Mouse (Mus musculus) lung, embryonic 14.5 days (tissue): ENCODE data around the gene Notch2. TPM values are rescaled to one million over a fixed set of nuclear protein-coding genes. Genes with fewer than 3 reads are reported as not detected.

Experiments used
- ATAC-seq: fragments of 200-750 bp; cut with Nextera tagmentation; 2 replicates; pipeline ENCODE4 v1.8.0; 2017; ENCODE audit warnings: mild to moderate bottlenecking, moderate TSS enrichment, moderate library complexity; ENCODE audit not compliant: insufficient read depth
- DNase-seq: peaks from one replicate; pipeline ENCODE4 v3.0.0-alpha.2; 2015
- H3K27ac ChIP-seq: fragments of 300-500 bp; sonication (generic); 2 replicates; pipeline ENCODE4 v1.5.1; 2014; ENCODE audit warnings: low read depth, mild to moderate bottlenecking, moderate library complexity
- H3K27me3 ChIP-seq: fragments of 300-500 bp; sonication (generic); 2 replicates; pipeline ENCODE4 v1.6.1; 2014; ENCODE audit warnings: low read length, control low read depth; ENCODE audit not compliant: insufficient read depth
- H3K36me3 ChIP-seq: fragments of 300-500 bp; sonication (generic); 2 replicates; pipeline ENCODE4 v1.6.1; 2014; ENCODE audit warnings: control low read depth; ENCODE audit not compliant: insufficient read depth
- H3K4me1 ChIP-seq: fragments of 300-500 bp; sonication (generic); 2 replicates; pipeline ENCODE4 v1.6.1; 2014; ENCODE audit warnings: antibody characterized with exemption, control low read depth; ENCODE audit not compliant: insufficient read depth
- H3K4me2 ChIP-seq: fragments of 300-500 bp; sonication (generic); 2 replicates; pipeline ENCODE4 v1.6.1; 2014; ENCODE audit warnings: mild to moderate bottlenecking
- H3K4me3 ChIP-seq: fragments of 300-500 bp; sonication (generic); 2 replicates; pipeline ENCODE4 v1.5.1; 2014; ENCODE audit warnings: low read depth, low read length
- H3K9ac ChIP-seq: fragments of 300-500 bp; sonication (generic); 2 replicates; pipeline ENCODE4 v1.6.1; 2014
- H3K9me3 ChIP-seq: fragments of 300-500 bp; sonication (generic); 2 replicates; pipeline ENCODE4 v1.6.1; 2016; ENCODE audit warnings: low read depth, low read length, control low read depth
- CTCF ChIP-seq: IDR thresholded peaks from 2 replicates; pipeline ENCODE4 v1.5.1; 2016; ENCODE audit warnings: antibody characterized with exemption, low read depth
- WGBS: fragments of 180-500 bp; shearing (Covaris S2); extraction: QIAGEN DNeasy Blood & Tissue Kit; methylation state at CpG from one replicate; pipeline ENCODE4 v1.1.7; 2014; 5-methylcytosine and 5-hydroxymethylcytosine counted together
- polyA plus RNA-seq: library from polyadenylated mRNA; unstranded; fragments of >200 nt; fragmentation: Nextera tagmentation; extraction: Ambion mirVana; gene quantifications from 2 replicates; pipeline ENCODE4 v1.2.1, GENCODE M21; 2014

Gene Notch2
- polyA plus RNA-seq, 1 experiment from 2014 or later = 43.8 TPM

- TF ChIP-seq CTCF = no peak
- no peaks in the 10 kb centered on the region for H3K4me1 ChIP-seq
- no peak overlapping the region for H3K4me2 ChIP-seq
- ATAC-seq = no peak
- no peak for DNase-seq
- H3K9ac ChIP-seq = no peak overlapping the region
- WGBS = 88% methylated on average over 10 of the region's 10 CpGs
- no peak overlapping the region for H3K4me3 ChIP-seq
- H3K9me3 ChIP-seq = no peaks in the 10 kb centered on the region
- H3K27me3 ChIP-seq = no peaks in the 10 kb centered on the region
- peaks cover 37% of the 10 kb centered on the region for H3K36me3 ChIP-seq
- no peak overlapping the region for H3K27ac ChIP-seq
Measured at GRCm38 (mm10) chr3:98151016-98151415, 137.7 kb downstream of the Notch2 start.

- Histone ChIP-seq H3K9me3 (no peaks in the 10 kb centered on the region), H3K27ac (no peak overlapping the region), H3K36me3 (peaks cover 12% of the 10 kb centered on the region), H3K4me1 (no peaks in the 10 kb centered on the region), H3K27me3 (no peaks in the 10 kb centered on the region), H3K4me3 (no peak overlapping the region), H3K9ac (no peak overlapping the region), H3K4me2 (no peak overlapping the region)
- DNase-seq = no peak
- TF ChIP-seq CTCF = no peak
- no peak for ATAC-seq
Measured at GRCm38 (mm10) chr3:98153460-98153859, 140.1 kb downstream of the Notch2 start.

- no peak overlapping the region for H3K9ac ChIP-seq
- H3K36me3 ChIP-seq = no peaks in the 10 kb centered on the region
- no peaks in the 10 kb centered on the region for H3K27me3 ChIP-seq
- H3K4me2 ChIP-seq = no peak overlapping the region
- H3K27ac ChIP-seq = no peak overlapping the region
- H3K4me1 ChIP-seq = no peaks in the 10 kb centered on the region
- 26% methylated on average over 4 of the region's 4 CpGs for WGBS
- no peaks in the 10 kb centered on the region for H3K9me3 ChIP-seq
- no peak for ATAC-seq
- DNase-seq = no peak
- no peak for TF ChIP-seq CTCF
- H3K4me3 ChIP-seq = no peak overlapping the region
Measured at GRCm38 (mm10) chr3:98156158-98156557, 142.8 kb downstream of the Notch2 start.

GRCm38 (mm10) chr3:98157073-98157472, 143.7 kb downstream of the Notch2 start:
- DNase-seq = no peak
- 55% methylated on average over 2 of the region's 2 CpGs for WGBS
- TF ChIP-seq CTCF = no peak
- Histone ChIP-seq H3K4me2 (no peak overlapping the region), H3K9ac (no peak overlapping the region), H3K4me1 (no peaks in the 10 kb centered on the region), H3K27me3 (no peaks in the 10 kb centered on the region), H3K9me3 (no peaks in the 10 kb centered on the region), H3K27ac (no peak overlapping the region), H3K4me3 (no peak overlapping the region), H3K36me3 (no peaks in the 10 kb centered on the region)
- no peak for ATAC-seq

- no peak for ATAC-seq
- Histone ChIP-seq H3K36me3 (no peaks in the 10 kb centered on the region), H3K9me3 (no peaks in the 10 kb centered on the region), H3K4me1 (no peaks in the 10 kb centered on the region), H3K27ac (no peak overlapping the region), H3K4me2 (no peak overlapping the region), H3K4me3 (no peak overlapping the region), H3K27me3 (no peaks in the 10 kb centered on the region), H3K9ac (no peak overlapping the region)
- no peak for DNase-seq
- 30% methylated on average over 2 of the region's 2 CpGs for whole genome bisulfite sequencing
- TF ChIP-seq CTCF = no peak
Measured at GRCm38 (mm10) chr3:98157585-98157984, 144.3 kb downstream of the Notch2 start.

- 69% methylated on average over 4 of the region's 4 CpGs for WGBS
- Histone ChIP-seq H3K9me3 (no peaks in the 10 kb centered on the region), H3K36me3 (no peaks in the 10 kb centered on the region), H3K27me3 (no peaks in the 10 kb centered on the region), H3K4me1 (no peaks in the 10 kb centered on the region), H3K4me3 (no peak overlapping the region), H3K4me2 (no peak overlapping the region), H3K9ac (no peak overlapping the region), H3K27ac (no peak overlapping the region)
- TF ChIP-seq CTCF = no peak
- ATAC-seq (no peak), DNase-seq (no peak)
Measured at GRCm38 (mm10) chr3:98158646-98159045, 145.3 kb downstream of the Notch2 start.

- no peak overlapping the region for H3K27ac ChIP-seq
- peak; percentile 51 for DNase-seq
- H3K36me3 ChIP-seq = no peaks in the 10 kb centered on the region
Measured at GRCm38 (mm10) chr3:98159289-98159688, 146.0 kb downstream of the Notch2 start.

GRCm38 (mm10) chr3:98160330-98160729, 147.0 kb downstream of the Notch2 start, which contains the start of gene Adam30:
TSS of gene Adam30 (plus strand) at chr3:98160630.
- no peaks in the 10 kb centered on the region for H3K36me3 ChIP-seq
- H3K9ac ChIP-seq = no peak within 1 kb of the TSS
- 78% methylated on average over 17 of the region's 17 CpGs for WGBS
- H3K4me3 ChIP-seq = no peak within 1 kb of the TSS
- TF ChIP-seq CTCF = no peak
- no peaks in the 10 kb centered on the region for H3K9me3 ChIP-seq
- no peaks in the 10 kb centered on the region for H3K27me3 ChIP-seq
- H3K4me2 ChIP-seq = no peak within 1 kb of the TSS
- no peaks in the 10 kb centered on the region for H3K4me1 ChIP-seq
- no peak within 1 kb of the TSS for H3K27ac ChIP-seq
- DNase-seq = no peak
- ATAC-seq = no peak

More at GRCm38 (mm10) chr3:98159289-98159688, 146.0 kb downstream of the Notch2 start:
- Histone ChIP-seq H3K4me3 (no peak overlapping the region), H3K9ac (no peak overlapping the region), H3K4me2 (no peak overlapping the region), H3K4me1 (no peaks in the 10 kb centered on the region), H3K27me3 (no peaks in the 10 kb centered on the region), H3K9me3 (no peaks in the 10 kb centered on the region)
- no peak for ATAC-seq
- WGBS = 42% methylated on average over 4 of the region's 4 CpGs
- no peak for TF ChIP-seq CTCF
